Mouse (Mus musculus): ENCODE data around the gene Riox2. TPM values are rescaled to one million over a fixed set of nuclear protein-coding genes. Genes with fewer than 3 reads are reported as not detected.

Riox2 gene
- polyA plus RNA-seq, 1 experiment = 5.2 TPM

DNA sequence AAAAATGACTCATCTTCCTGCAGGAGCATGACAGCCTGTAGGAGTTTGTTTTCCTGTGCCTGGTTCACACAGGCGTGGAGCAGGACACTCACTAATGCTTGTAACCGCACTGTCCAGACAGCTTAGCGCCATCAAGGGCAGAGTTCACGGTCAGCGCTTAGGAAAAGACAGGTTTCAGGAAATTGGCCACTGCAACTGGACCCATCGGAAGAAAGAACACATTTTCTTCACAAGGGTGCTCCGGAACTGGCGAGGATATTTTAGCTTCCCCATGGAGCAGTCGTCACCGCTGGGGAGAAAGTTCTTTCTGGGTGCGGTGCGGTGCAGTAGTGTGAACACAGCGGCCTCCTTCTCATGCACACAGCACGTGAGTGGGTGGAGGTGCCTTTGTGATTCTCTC is 21.6 kb downstream of the Riox2 start:
- no peak overlapping the region for H3K4me3 ChIP-seq (replicated peaks; ENCODE audit: insufficient read depth, low read depth, low read length)
- WGBS = 89% methylated on average over 14 of the region's 14 CpGs
- no peak for DNase-seq
- no peaks in the 10 kb centered on the region for H3K27me3 ChIP-seq (ENCODE audit: control insufficient read depth, insufficient read depth, low read length)
- TF ChIP-seq CTCF (IDR thresholded peaks at IDR 0.05; ENCODE audit: borderline replicate concordance, insufficient read depth, low read depth, low read length) (no peak), POLR2A (IDR thresholded peaks at IDR 0.05; ENCODE audit: borderline replicate concordance, insufficient read depth, low read length) (no peak)
- H3K4me1 ChIP-seq (ENCODE audit: control insufficient read depth, insufficient read depth, low read length) = no peaks in the 10 kb centered on the region
- H3K27ac ChIP-seq (ENCODE audit: insufficient read depth, low read length) = no peak overlapping the region

DNA sequence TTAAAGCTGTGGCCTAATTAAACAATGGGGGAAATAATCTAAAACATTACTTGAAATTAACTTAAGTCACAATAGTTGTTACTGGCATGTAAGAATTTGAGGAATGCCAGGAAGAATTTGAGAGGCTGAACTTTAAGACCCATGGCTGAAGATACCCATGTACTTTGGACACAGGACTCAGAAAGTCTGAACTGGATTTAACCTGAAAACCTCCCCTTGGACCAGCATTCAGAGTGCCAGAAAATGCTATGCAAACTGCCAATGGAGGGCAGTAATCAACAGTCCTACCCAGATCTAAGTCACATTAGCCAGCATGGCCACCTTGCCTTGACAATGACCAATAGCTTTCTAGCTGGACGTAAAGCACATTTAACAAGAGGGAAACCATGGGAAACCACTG is 26.4 kb downstream of the Riox2 start:
- Histone ChIP-seq H3K4me3 (replicated peaks; ENCODE audit: insufficient read depth, low read depth, low read length) (no peak overlapping the region), H3K27ac (ENCODE audit: insufficient read depth, low read length) (no peak overlapping the region), H3K27me3 (ENCODE audit: control insufficient read depth, insufficient read depth, low read length) (no peaks in the 10 kb centered on the region), H3K4me1 (ENCODE audit: control insufficient read depth, insufficient read depth, low read length) (no peaks in the 10 kb centered on the region)
- TF ChIP-seq POLR2A (IDR thresholded peaks at IDR 0.05; ENCODE audit: borderline replicate concordance, insufficient read depth, low read length) (no peak), CTCF (IDR thresholded peaks at IDR 0.05; ENCODE audit: borderline replicate concordance, insufficient read depth, low read depth, low read length) (no peak)
- DNase-seq = no peak
- WGBS = 73% methylated on average over 1 of the region's 1 CpGs

DNA sequence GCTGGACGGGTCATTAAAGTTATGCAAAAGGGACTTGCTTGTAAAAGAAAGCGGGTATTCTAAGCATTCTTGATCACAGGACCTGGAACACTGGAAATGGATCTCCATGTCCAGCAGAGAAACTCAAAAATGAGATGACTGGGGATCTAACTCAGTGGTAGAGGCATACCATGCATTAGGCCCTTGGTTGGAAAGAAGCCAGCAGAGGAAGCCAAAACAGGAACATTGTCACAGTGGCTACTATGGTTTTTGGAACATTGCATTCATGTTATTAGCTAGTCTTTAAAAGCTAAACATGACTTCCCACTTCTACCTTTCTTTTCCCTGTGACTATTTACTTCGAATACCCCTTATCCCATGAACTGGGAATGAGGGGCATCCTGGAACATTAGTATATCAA is 27.6 kb downstream of the Riox2 start:
- TF ChIP-seq CTCF (IDR thresholded peaks at IDR 0.05; ENCODE audit: borderline replicate concordance, insufficient read depth, low read depth, low read length) = no peak
- no peak for TF ChIP-seq POLR2A (IDR thresholded peaks at IDR 0.05; ENCODE audit: borderline replicate concordance, insufficient read depth, low read length)
- Histone ChIP-seq H3K27me3 (ENCODE audit: control insufficient read depth, insufficient read depth, low read length) (no peaks in the 10 kb centered on the region), H3K4me3 (replicated peaks; ENCODE audit: insufficient read depth, low read depth, low read length) (no peak overlapping the region), H3K27ac (ENCODE audit: insufficient read depth, low read length) (no peak overlapping the region), H3K4me1 (ENCODE audit: control insufficient read depth, insufficient read depth, low read length) (no peaks in the 10 kb centered on the region)
- no peak for DNase-seq
- 92% methylated on average over 3 of the region's 3 CpGs for WGBS

DNA sequence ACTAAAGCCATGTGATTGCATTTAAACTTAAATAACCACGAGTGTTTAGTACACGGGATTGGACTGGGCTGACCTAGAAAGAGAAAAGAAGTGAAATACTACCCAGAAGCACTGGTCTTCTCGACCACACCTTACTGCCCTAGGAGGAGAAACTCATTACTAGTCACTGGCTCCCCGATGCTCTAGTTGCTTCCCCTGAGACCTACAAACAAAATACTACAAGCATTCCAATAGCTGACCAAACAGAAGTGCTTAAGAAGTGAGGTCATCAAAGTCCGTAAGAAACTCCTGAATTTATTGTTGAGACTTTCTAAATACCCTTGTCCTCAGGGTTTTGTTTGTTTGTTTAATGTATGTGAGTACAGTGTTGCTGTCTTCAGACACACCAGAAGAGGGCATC is 38.3 kb downstream of the Riox2 start:
- Histone ChIP-seq H3K27me3 (ENCODE audit: control insufficient read depth, insufficient read depth, low read length) (no peaks in the 10 kb centered on the region), H3K27ac (ENCODE audit: insufficient read depth, low read length) (no peak overlapping the region), H3K4me1 (ENCODE audit: control insufficient read depth, insufficient read depth, low read length) (no peaks in the 10 kb centered on the region), H3K4me3 (replicated peaks; ENCODE audit: insufficient read depth, low read depth, low read length) (no peak overlapping the region)
- 91% methylated on average over 5 of the region's 5 CpGs for WGBS
- TF ChIP-seq CTCF (IDR thresholded peaks at IDR 0.05; ENCODE audit: borderline replicate concordance, insufficient read depth, low read depth, low read length) (no peak), POLR2A (IDR thresholded peaks at IDR 0.05; ENCODE audit: borderline replicate concordance, insufficient read depth, low read length) (no peak)
- no peak for DNase-seq

DNA sequence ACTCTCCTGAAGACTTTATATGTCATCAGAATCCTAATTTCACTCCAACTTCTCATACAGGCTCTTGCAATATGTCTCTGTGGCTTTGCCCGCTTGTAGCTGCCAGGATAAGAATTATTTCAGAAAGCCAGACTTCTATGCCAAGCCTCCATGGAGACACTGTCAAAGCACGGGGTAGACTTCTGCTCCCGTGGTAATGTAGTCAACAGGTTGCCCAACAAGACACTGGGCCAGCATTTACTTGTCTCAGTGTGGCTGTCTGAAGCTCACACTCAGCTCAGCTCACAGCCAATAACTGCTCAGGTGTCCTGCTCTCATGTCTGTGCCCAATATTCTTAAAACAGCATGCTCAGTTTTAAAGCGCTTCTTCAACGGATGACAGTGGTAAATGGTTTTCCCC is 43.6 kb downstream of the Riox2 start:
- Histone ChIP-seq H3K27me3 (ENCODE audit: control insufficient read depth, insufficient read depth, low read length) (no peaks in the 10 kb centered on the region), H3K4me1 (ENCODE audit: control insufficient read depth, insufficient read depth, low read length) (no peaks in the 10 kb centered on the region), H3K4me3 (replicated peaks; ENCODE audit: insufficient read depth, low read depth, low read length) (no peak overlapping the region), H3K27ac (ENCODE audit: insufficient read depth, low read length) (no peak overlapping the region)
- no peak for DNase-seq
- WGBS = 57% methylated on average over 5 of the region's 5 CpGs
- no peak for TF ChIP-seq POLR2A (IDR thresholded peaks at IDR 0.05; ENCODE audit: borderline replicate concordance, insufficient read depth, low read length)
- no peak for TF ChIP-seq CTCF (IDR thresholded peaks at IDR 0.05; ENCODE audit: borderline replicate concordance, insufficient read depth, low read depth, low read length)

DNA sequence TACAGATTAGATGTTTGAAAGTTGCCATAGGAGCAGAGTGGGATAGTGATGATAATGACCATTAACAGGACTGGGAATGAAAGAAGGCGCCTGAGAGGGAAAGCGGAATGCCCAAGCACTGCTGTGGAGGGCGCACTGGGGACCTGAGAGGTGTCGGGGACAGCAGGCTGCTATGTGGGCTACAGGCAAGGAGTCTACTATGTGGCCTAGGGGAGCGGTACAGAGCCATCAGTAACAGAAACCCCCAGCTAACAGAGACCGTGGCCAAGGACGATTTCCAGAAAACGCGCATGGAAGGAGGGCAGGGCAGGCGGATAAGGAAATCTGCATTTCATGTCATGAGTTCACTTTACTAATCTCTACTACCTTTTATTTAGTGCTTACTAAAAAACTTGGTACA is 45.4 kb downstream of the Riox2 start:
- TF ChIP-seq CTCF (IDR thresholded peaks at IDR 0.05; ENCODE audit: borderline replicate concordance, insufficient read depth, low read depth, low read length) (no peak), POLR2A (IDR thresholded peaks at IDR 0.05; ENCODE audit: borderline replicate concordance, insufficient read depth, low read length) (no peak)
- 97% methylated on average over 10 of the region's 10 CpGs for WGBS
- Histone ChIP-seq H3K27ac (ENCODE audit: insufficient read depth, low read length) (no peak overlapping the region), H3K4me1 (ENCODE audit: control insufficient read depth, insufficient read depth, low read length) (no peaks in the 10 kb centered on the region), H3K4me3 (replicated peaks; ENCODE audit: insufficient read depth, low read depth, low read length) (no peak overlapping the region), H3K27me3 (ENCODE audit: control insufficient read depth, insufficient read depth, low read length) (no peaks in the 10 kb centered on the region)
- DNase-seq = no peak

DNA sequence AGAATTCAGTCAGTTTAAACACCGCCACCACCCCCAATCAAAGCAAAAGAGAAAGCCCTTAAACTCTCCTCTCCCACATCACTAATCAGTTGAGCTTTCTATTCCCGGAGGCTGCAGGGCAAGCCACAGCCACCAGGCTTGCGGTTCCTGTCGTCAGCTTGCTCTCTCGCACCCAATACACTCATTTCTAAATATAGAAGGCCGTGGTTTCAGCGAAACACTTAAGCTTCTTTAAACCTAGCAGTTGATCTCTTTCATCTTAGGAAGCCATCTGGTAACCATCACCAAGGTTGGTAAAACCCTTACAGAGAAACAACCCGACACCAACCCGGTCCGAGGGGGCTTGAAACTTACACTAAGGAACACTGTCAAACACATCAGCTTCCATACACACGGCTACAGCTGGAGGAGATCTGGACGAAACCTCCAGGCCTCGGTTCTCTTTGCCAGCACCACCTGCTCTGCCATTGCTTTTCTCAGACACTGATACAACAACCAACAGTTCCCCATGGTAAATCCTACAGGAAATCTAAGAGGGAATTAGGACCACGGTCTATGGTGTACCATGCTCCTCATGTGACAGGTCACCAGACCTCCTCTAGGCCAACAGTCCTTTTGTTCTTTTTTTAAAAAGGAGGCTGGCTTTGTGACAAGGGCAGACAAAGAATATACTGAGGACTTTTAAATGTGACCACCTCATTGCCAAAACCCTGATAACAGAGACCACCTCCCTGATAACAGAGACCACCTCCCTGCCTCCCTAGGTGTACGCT is 46.1 kb downstream of the Riox2 start:
- H3K4me1 ChIP-seq (ENCODE audit: control insufficient read depth, insufficient read depth, low read length) = no peaks in the 10 kb centered on the region
- 90% methylated on average over 15 of the region's 15 CpGs for WGBS
- no peak for TF ChIP-seq CTCF (IDR thresholded peaks at IDR 0.05; ENCODE audit: borderline replicate concordance, insufficient read depth, low read depth, low read length)
- TF ChIP-seq POLR2A (IDR thresholded peaks at IDR 0.05; ENCODE audit: borderline replicate concordance, insufficient read depth, low read length) = no peak
- no peak for DNase-seq
- no peak overlapping the region for H3K27ac ChIP-seq (ENCODE audit: insufficient read depth, low read length)
- no peak overlapping the region for H3K4me3 ChIP-seq (replicated peaks; ENCODE audit: insufficient read depth, low read depth, low read length)
- H3K27me3 ChIP-seq (ENCODE audit: control insufficient read depth, insufficient read depth, low read length) = no peaks in the 10 kb centered on the region

DNA sequence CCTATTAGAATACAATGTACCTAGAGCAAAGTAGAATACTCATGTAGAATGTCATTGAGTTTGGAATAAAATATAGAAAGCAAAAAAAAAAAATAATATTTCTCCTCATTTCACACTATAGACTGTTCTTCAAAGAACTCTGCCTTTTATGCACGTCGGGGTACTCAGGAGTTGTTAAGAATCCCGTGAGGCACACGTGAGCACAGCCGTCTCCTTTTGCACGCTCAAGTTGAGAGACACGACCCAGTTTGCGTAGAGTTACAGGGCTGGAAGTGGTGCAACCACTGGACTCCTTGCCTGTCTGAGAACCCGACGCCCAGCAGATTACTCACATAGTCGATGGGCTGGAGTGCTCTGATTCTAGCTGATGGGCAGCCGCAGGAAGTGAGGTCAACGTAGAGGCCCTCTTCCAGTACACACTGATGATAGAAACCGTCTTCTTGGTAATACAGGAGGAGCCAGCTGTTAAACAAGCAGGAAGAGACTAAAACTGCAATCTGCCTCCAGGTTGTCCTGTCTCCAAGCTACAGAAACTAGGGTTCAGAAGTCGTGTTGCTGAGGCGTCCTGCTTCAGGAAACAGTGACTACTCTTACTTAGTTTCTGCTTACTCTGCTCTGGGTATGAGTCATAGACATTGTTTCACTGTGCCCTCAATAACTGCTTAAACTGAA is 50.3 kb downstream of the Riox2 start:
- 95% methylated on average over 16 of the region's 16 CpGs for WGBS
- no peak for TF ChIP-seq POLR2A (IDR thresholded peaks at IDR 0.05; ENCODE audit: borderline replicate concordance, insufficient read depth, low read length)
- no peak for TF ChIP-seq CTCF (IDR thresholded peaks at IDR 0.05; ENCODE audit: borderline replicate concordance, insufficient read depth, low read depth, low read length)
- Histone ChIP-seq H3K27me3 (ENCODE audit: control insufficient read depth, insufficient read depth, low read length) (no peaks in the 10 kb centered on the region), H3K27ac (ENCODE audit: insufficient read depth, low read length) (no peak overlapping the region), H3K4me3 (replicated peaks; ENCODE audit: insufficient read depth, low read depth, low read length) (no peak overlapping the region), H3K4me1 (ENCODE audit: control insufficient read depth, insufficient read depth, low read length) (no peaks in the 10 kb centered on the region)
- DNase-seq = no peak

Measured in cerebellum, adult 2 months (tissue).